Mouse (Mus musculus) heart, adult 18-20 months (tissue): ENCODE measurements at regions not wholly inside any gene's neighbourhood (a gene's known extent, or its start where the extent isn't known, plus 50 kb on each side); places are given as distances from the start of the nearest gene placed in this dataset.
A peak's percentile ranks its signal among the peaks of the same experiment; 100 is the strongest.
"Not testable (repeated sequence)": the region's sequence is repeated elsewhere in the genome, so short reads cannot be mapped to it uniquely, and the experiment has no call there.

Experiments used
- DNase-seq, 2 experiments: peaks; one replicate each; pipeline ENCODE4 v3.0.0; 2021 to 2022; ENCODE audit warnings: mixed read lengths in 1 of 2

GRCm38 (mm10) chr14:27562564-27562963 lies 54.3 kb upstream of the Ccdc66 start:
- DNase-seq, result peak in 1 of 2 experiments; percentile 24

- not testable (repeated sequence) for DNase-seq
Measured at GRCm38 (mm10) chr14:27561974-27562373, 53.7 kb upstream of the Ccdc66 start.

GRCm38 (mm10) chr14:27560434-27560833 lies 52.2 kb upstream of the Ccdc66 start:
- peak; percentile 39 to 57 for DNase-seq

GRCm38 (mm10) chr14:27558794-27559491 lies 50.7 kb upstream of the Ccdc66 start:
- DNase-seq, result no peak
